Mouse (Mus musculus) stomach, postnatal 0 days (tissue): ENCODE data around the gene Cobll1. TPM values are rescaled to one million over a fixed set of nuclear protein-coding genes. Genes with fewer than 3 reads are reported as not detected.

Experiments
- ATAC-seq: fragments of 200-750 bp; cut with Nextera tagmentation; 2 replicates; pipeline ENCODE4 v1.8.0; 2017; ENCODE audit not compliant: low FRiP score, low TSS enrichment
- DNase-seq: peaks from one replicate; pipeline ENCODE4 v3.0.0-alpha.2; 2016; ENCODE audit warnings: low spot score
- H3K27ac ChIP-seq: fragments of 300-500 bp; sonication (generic); replicated peaks from 2 replicates; pipeline ENCODE4 v1.5.1; 2014; ENCODE audit warnings: mild to moderate bottlenecking, control low read depth
- H3K27me3 ChIP-seq: fragments of 300-500 bp; sonication (generic); 2 replicates; pipeline ENCODE4 v1.6.1; 2014; ENCODE audit warnings: low read length; ENCODE audit not compliant: control insufficient read depth, insufficient read depth
- H3K36me3 ChIP-seq: fragments of 300-500 bp; sonication (generic); 2 replicates; pipeline ENCODE4 v1.6.1; 2014; ENCODE audit warnings: low read length, mixed read lengths; ENCODE audit not compliant: control insufficient read depth, insufficient read depth
- H3K4me1 ChIP-seq: fragments of 300-500 bp; sonication (generic); replicated peaks from 2 replicates; pipeline ENCODE4 v1.6.1; 2014; ENCODE audit warnings: antibody characterized with exemption; ENCODE audit not compliant: control insufficient read depth, insufficient read depth
- H3K4me2 ChIP-seq: fragments of 300-500 bp; sonication (generic); replicated peaks from 2 replicates; pipeline ENCODE4 v1.6.1; 2014; ENCODE audit warnings: low read depth, mild to moderate bottlenecking, control low read depth, moderate library complexity
- H3K4me3 ChIP-seq: fragments of 300-500 bp; sonication (generic); 2 replicates; pipeline ENCODE4 v1.5.1; 2014; ENCODE audit warnings: low read depth, low read length, control low read depth
- H3K9ac ChIP-seq: fragments of 300-500 bp; sonication (generic); 2 replicates; pipeline ENCODE4 v1.6.1; 2014; ENCODE audit warnings: mild to moderate bottlenecking, low read length, control low read depth, mixed read lengths
- H3K9me3 ChIP-seq: fragments of 300-500 bp; sonication (generic); 2 replicates; pipeline ENCODE4 v1.6.1; 2016; ENCODE audit warnings: low read length; ENCODE audit not compliant: control insufficient read depth
- CTCF ChIP-seq: IDR thresholded peaks from 2 replicates; pipeline ENCODE4 v1.5.1; 2016; ENCODE audit warnings: antibody characterized with exemption, low read depth, mild to moderate bottlenecking, moderate library complexity
- EP300 ChIP-seq: optimal IDR thresholded peaks from 2 replicates; pipeline ENCODE3; 2016; ENCODE audit warnings: antibody characterized with exemption
- WGBS: fragments of 180-500 bp; shearing (Covaris S2); extraction: QIAGEN DNeasy Blood & Tissue Kit; methylation state at CpG from one replicate; pipeline ENCODE4 v1.1.7; 2014; 5-methylcytosine and 5-hydroxymethylcytosine counted together
- polyA plus RNA-seq: library from polyadenylated mRNA; unstranded; fragments of >200 nt; fragmentation: Nextera tagmentation; extraction: Ambion mirVana; gene quantifications from 2 replicates; pipeline ENCODE4 v1.2.1, GENCODE M21; 2015

Gene Cobll1
- polyA plus RNA-seq, 1 experiment from 2014 or later = 9.3 TPM

DNA sequence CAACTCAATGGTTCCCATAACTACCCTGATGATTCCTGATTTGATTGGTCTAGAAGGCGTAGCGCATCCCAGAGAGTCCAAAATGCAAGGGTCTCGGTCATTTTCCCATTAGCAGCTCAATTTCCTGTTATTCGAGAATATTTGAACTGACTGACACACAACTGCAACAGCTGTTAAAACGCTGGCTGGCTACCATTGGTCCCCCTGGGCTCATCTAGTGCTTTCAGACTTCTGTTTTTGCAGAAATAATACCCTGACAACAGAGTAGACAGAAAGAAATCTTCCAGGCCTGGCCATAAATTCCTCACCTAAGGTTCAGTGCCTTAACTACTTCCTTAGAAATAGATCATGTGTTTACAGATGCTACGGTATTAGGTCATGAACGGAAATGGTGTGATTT, 10.8 kb downstream of the Cobll1 start:
- no peaks in the 10 kb centered on the region; the same call in 1 of the 2 replicates for H3K4me1 ChIP-seq
- TF ChIP-seq CTCF (no peak), EP300 (no peak)
- H3K27me3 ChIP-seq = no peaks in the 10 kb centered on the region
- no peak overlapping the region for H3K27ac ChIP-seq
- no peaks in the 10 kb centered on the region for H3K36me3 ChIP-seq
- no peak overlapping the region for H3K4me3 ChIP-seq
- DNase-seq = no peak
- no peak overlapping the region for H3K4me2 ChIP-seq
- WGBS = 80% methylated on average over 7 of the region's 7 CpGs
- H3K9me3 ChIP-seq = no peaks in the 10 kb centered on the region
- no peak for ATAC-seq
- H3K9ac ChIP-seq = no peak overlapping the region

DNA sequence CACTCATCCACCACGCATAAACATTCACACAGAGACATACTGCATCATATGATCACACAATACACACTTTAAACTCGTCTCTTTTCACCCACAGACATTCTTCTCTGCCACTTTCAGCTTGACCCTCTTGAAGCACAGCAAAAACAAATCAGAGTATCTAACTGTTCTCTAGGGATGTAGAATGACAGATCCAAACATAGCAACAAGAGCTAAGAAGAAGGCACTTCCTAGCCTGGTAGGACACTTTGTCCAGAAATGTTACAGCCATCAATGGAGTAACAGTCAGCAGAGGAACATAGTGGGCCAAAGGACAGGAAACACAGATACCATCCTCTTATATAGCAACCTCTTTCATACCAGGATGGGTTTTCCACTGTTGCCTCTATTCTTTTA, 11.3 kb downstream of the Cobll1 start:
- TF ChIP-seq CTCF (no peak), EP300 (no peak)
- WGBS = 85% methylated on average over 2 of the region's 2 CpGs
- no peak for ATAC-seq
- H3K4me1 ChIP-seq = no peaks in the 10 kb centered on the region; the same call in 1 of the 2 replicates
- no peaks in the 10 kb centered on the region for H3K27me3 ChIP-seq
- no peaks in the 10 kb centered on the region for H3K36me3 ChIP-seq
- H3K27ac ChIP-seq = no peak overlapping the region
- no peak overlapping the region for H3K4me3 ChIP-seq
- no peak overlapping the region for H3K9ac ChIP-seq
- no peak overlapping the region for H3K4me2 ChIP-seq
- no peak for DNase-seq
- no peaks in the 10 kb centered on the region for H3K9me3 ChIP-seq

DNA sequence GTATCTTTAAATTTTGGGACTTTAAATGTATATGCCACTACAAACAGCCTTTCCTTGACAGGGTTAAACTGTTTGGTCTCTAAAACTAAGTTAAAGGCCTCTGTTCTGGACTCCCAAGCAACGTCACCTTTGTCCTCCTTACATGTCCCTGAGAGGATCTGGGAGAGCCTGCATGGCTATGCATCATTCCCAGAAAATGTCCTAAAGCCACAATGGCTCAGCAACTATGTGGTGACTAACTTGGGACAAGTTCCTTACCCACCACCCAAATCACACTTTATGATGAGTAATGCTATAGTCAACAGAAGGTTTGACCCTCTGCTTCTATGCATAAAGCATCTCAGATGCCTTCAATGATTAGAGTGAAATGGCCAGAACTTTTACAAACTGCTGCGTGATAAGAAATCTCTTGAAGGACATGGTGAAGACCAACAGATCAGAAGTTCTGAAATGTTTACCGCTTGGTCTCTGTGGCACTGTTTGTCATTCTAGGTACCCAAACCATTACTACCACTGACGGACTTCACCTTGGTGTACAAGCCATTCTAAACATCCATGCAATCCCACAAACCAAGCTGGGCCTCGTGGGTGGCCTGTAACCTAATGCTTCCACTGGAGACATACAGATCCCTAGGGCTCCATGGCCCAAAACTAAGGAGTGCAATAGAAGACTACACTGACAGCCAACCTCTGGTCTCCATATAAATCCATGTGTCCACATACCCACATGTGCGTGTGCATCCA, 11.9 kb downstream of the Cobll1 start:
- no peak overlapping the region for H3K4me3 ChIP-seq
- TF ChIP-seq EP300 (no peak), CTCF (no peak)
- H3K9ac ChIP-seq = no peak overlapping the region
- ATAC-seq (no peak), DNase-seq (no peak)
- H3K9me3 ChIP-seq = no peaks in the 10 kb centered on the region
- 81% methylated on average over 6 of the region's 6 CpGs for WGBS
- no peaks in the 10 kb centered on the region; the same call in 1 of the 2 replicates for H3K4me1 ChIP-seq
- no peaks in the 10 kb centered on the region for H3K36me3 ChIP-seq
- no peak overlapping the region for H3K27ac ChIP-seq
- H3K27me3 ChIP-seq = no peaks in the 10 kb centered on the region
- H3K4me2 ChIP-seq = no peak overlapping the region

GRCm38 (mm10) chr2:65226494-65226893, 12.7 kb downstream of the Cobll1 start:
- TF ChIP-seq EP300 = no peak
- TF ChIP-seq CTCF = no peak
- Histone ChIP-seq H3K4me3 (no peak overlapping the region), H3K4me1 (no peaks in the 10 kb centered on the region; the same call in 1 of the 2 replicates), H3K27ac (no peak overlapping the region), H3K9me3 (no peaks in the 10 kb centered on the region), H3K36me3 (no peaks in the 10 kb centered on the region), H3K9ac (no peak overlapping the region), H3K27me3 (no peaks in the 10 kb centered on the region), H3K4me2 (no peak overlapping the region)
- WGBS = 73% methylated on average over 4 of the region's 4 CpGs
- DNase-seq = no peak
- ATAC-seq = no peak

DNA sequence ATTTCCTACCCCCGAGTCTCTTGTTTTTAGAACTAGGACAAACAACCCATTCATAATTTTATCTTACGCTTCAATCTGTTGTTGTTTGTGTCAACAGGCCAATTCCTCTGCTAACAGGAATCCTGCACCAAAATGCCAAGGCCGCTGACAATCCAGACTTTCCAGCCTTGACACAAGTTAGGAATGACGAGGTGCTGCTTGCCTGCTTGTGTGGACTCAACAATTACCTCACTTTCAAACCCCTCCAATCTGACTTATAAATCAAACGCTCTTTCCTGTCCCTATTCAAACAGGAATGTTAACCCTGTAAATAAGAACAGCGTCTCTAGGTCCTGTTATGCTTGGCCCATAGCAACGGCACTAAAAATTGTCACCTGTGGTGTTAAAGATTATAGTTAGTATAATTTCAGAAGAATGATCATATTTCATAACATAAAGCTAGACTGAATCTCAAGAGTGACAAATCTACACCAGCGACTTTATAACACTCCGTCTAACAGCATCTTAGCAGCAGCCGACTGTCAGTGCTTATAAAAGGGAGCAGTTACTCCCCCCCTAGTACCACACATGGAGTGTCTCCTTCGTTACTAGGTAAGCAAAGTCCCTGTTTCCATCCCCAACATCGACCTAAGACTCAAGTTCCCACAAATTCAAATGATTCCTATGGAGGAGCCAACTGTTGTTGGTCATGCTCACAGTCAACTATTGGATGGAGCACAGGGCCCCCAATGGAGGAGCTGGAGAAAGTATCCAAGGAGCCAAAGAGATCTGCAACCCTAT, 15.1 kb downstream of the Cobll1 start:
- WGBS = 47% methylated on average over 12 of the region's 12 CpGs
- Histone ChIP-seq H3K9ac (no peak overlapping the region), H3K36me3 (no peaks in the 10 kb centered on the region), H3K4me2 (no peak overlapping the region), H3K27me3 (no peaks in the 10 kb centered on the region), H3K4me3 (no peak overlapping the region), H3K27ac (no peak overlapping the region), H3K4me1 (no peaks in the 10 kb centered on the region; the same call in 1 of the 2 replicates), H3K9me3 (no peaks in the 10 kb centered on the region)
- DNase-seq = no peak
- no peak for ATAC-seq
- TF ChIP-seq EP300 = no peak
- no peak for TF ChIP-seq CTCF

DNA sequence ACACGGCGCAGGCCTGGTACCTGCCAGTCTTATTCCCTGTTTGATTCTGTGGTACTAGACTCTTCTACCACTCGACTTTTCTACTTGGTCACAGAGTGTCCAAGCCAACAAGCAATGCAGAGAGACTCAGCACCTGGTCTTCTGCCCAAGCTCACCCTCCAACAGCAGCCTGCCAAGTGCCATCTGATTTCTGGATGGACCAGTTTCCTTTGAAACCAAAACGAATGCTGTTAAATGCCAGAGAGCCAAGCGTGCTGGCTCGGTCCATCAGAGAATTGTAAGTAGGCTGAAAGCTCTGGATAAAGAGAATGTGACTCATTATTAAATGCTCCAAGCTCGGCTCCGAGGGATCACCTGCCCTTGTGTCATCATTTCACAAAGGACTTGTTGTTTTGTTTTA, 16.2 kb downstream of the Cobll1 start:
- H3K9me3 ChIP-seq = no peaks in the 10 kb centered on the region
- H3K27me3 ChIP-seq = no peaks in the 10 kb centered on the region
- TF ChIP-seq CTCF (no peak), EP300 (no peak)
- no peaks in the 10 kb centered on the region; the same call in 1 of the 2 replicates for H3K4me1 ChIP-seq
- H3K9ac ChIP-seq = no peak overlapping the region
- WGBS = 72% methylated on average over 8 of the region's 8 CpGs
- no peak overlapping the region for H3K27ac ChIP-seq
- H3K36me3 ChIP-seq = no peaks in the 10 kb centered on the region
- no peak for DNase-seq
- no peak overlapping the region for H3K4me3 ChIP-seq
- H3K4me2 ChIP-seq = no peak overlapping the region
- ATAC-seq = no peak
